8 mouse cellular contexts compared by ENCODE assay signal in the genomic region with DNA sequence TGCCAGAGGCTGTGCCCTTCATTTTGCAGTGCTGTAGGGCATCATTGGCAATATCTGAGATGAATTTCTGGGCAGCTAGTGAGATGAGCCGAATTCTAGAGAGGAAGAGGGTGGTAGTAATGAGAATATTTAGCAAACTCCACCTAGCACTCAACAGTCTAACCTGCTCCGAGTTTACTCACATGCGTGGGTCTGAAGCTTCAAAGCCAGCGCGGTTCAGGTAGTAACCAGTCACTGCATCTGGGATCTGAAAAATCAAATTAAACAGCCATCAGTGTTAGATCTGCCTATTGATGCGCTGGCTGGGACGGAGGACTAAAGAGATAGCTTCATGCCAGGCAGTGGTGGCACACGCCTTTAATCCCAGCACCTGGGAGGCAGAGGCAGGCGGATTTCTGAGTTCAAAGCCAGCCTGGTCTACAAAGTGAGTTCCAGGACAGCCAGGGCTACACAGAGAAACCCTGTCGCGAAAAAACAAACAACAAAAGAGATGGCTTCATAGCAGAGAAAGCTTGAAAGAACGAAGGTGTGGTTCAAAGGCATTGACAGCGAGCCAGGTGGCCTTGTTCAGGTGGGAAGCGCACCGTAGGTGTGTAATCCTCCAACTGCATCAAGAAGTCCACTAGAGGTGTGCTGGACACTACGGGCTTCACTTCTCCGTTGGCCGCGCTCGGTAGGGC. TPM values are rescaled to one million over a fixed set of nuclear protein-coding genes. Genes with fewer than 3 reads are reported as not detected.
DNase-seq lines count a peak whose midpoint lies in the region; ATAC-seq and TF ChIP-seq lines count a peak whose summit lies in the region.
"Not testable (repeated sequence)": the region's sequence is repeated elsewhere in the genome, so short reads cannot be mapped to it uniquely, and the experiment has no call there.

No protein-coding gene starts in this region.

- DNase-seq in MEL (ENCODE audit: low read depth, low spot score): peak; percentile 29
- DNase-seq in heart, adult 2 months: peak in 1 of 2 experiments; percentile 17
- DNase-seq in hindbrain, embryonic 14.5 days (ENCODE audit: low spot score); layer of hippocampus, adult 2 months (ENCODE audit: low spot score in 2 of 2); spleen, adult 2 months (ENCODE audit: low read depth in 1 of 2, low spot score in 2 of 2): not testable (repeated sequence)

- ATAC-seq in embryonic facial prominence, embryonic 15.5 days (ENCODE audit: insufficient number of reproducible peaks, low FRiP score, low TSS enrichment, low read depth); hindbrain, embryonic 14.5 days (ENCODE audit: low FRiP score); liver, embryonic 15.5 days (ENCODE audit: insufficient read depth); midbrain, embryonic 13.5 days: not testable (repeated sequence)

- peaks cover 14% of the 10 kb centered on the region for H3K79me2 ChIP-seq in MEL (ENCODE audit: control insufficient read depth, insufficient read depth, low read length, poor library complexity)
- H3K79me2 ChIP-seq in heart, adult 2 months (replicated peaks; ENCODE audit: control insufficient read depth, insufficient read depth, low read length): not testable (repeated sequence)

- TF ChIP-seq RAD21 in MEL (IDR thresholded peaks at IDR 0.05; ENCODE audit: low read depth, low read length): not testable (repeated sequence)

- TF ChIP-seq CTCF in MEL (IDR thresholded peaks at IDR 0.05 in 2 of 3, conservative IDR thresholded peaks at IDR 0.05 in 1 of 3; ENCODE audit: control insufficient read depth in 1 of 3, insufficient read depth in 1 of 3, low read depth in 2 of 3, low read length in 3 of 3, poor library complexity in 1 of 3, severe bottlenecking in 1 of 3); heart, adult 2 months (IDR thresholded peaks at IDR 0.05); layer of hippocampus, adult 2 months (conservative IDR thresholded peaks at IDR 0.05); spleen, adult 2 months (IDR thresholded peaks at IDR 0.05; ENCODE audit: extremely low read depth, insufficient read depth, insufficient read length, insufficient replicate concordance): not testable (repeated sequence)

- peaks cover 9 to 19% of the 10 kb centered on the region in 2 experiments for H3K4me1 ChIP-seq in MEL (ENCODE audit: control insufficient read depth in 1 of 2, insufficient read depth in 2 of 2, low read length in 2 of 2)
- H3K4me1 ChIP-seq in embryonic facial prominence, embryonic 15.5 days: peaks cover 32% of the 10 kb centered on the region
- not testable (repeated sequence) for H3K4me1 ChIP-seq in heart, adult 2 months (ENCODE audit: control insufficient read depth, insufficient read depth, low read length); hindbrain, embryonic 14.5 days (replicated peaks; ENCODE audit: control insufficient read depth, insufficient read depth, low read length); spleen, adult 2 months (ENCODE audit: control insufficient read depth, insufficient read depth, insufficient read length)
- H3K4me1 ChIP-seq in liver, embryonic 15.5 days (replicated peaks): peaks cover 50% of the 10 kb centered on the region
- H3K4me1 ChIP-seq in midbrain, embryonic 13.5 days (replicated peaks): peaks cover 24% of the 10 kb centered on the region

- H3K36me3 ChIP-seq in MEL (ENCODE audit: control insufficient read depth in 1 of 2, insufficient read depth in 2 of 2, low read length in 2 of 2): peaks cover 4 to 20% of the 10 kb centered on the region in 2 experiments; a peak in 3 of 4 replicates
- H3K36me3 ChIP-seq in embryonic facial prominence, embryonic 15.5 days: peaks cover 52% of the 10 kb centered on the region
- not testable (repeated sequence) for H3K36me3 ChIP-seq in heart, adult 2 months (ENCODE audit: control insufficient read depth, insufficient read depth, low read length)
- peaks cover 60% of the 10 kb centered on the region for H3K36me3 ChIP-seq in hindbrain, embryonic 14.5 days (replicated peaks; ENCODE audit: control insufficient read depth, insufficient read depth)
- peaks cover 63% of the 10 kb centered on the region for H3K36me3 ChIP-seq in liver, embryonic 15.5 days (replicated peaks)
- H3K36me3 ChIP-seq in midbrain, embryonic 13.5 days: peaks cover 54% of the 10 kb centered on the region
- H3K36me3 ChIP-seq in spleen, adult 2 months (ENCODE audit: control insufficient read depth, insufficient read depth, low read length): peaks cover 16% of the 10 kb centered on the region

- 34% methylated on average over 20 of the region's 20 CpGs for WGBS in embryonic facial prominence, embryonic 15.5 days
- whole genome bisulfite sequencing in heart, adult 2 months: 27% methylated on average over 20 of the region's 20 CpGs
- 38% methylated on average over 20 of the region's 20 CpGs for WGBS in hindbrain, embryonic 14.5 days
- WGBS in liver, embryonic 15.5 days (ENCODE audit: insufficient replicate concordance): 24% methylated on average over 20 of the region's 20 CpGs
- 38% methylated on average over 20 of the region's 20 CpGs for WGBS in midbrain, embryonic 13.5 days
- WGBS in spleen, adult 2 months: 36% methylated on average over 20 of the region's 20 CpGs

- H3K9me3 ChIP-seq in MEL (replicated peaks; ENCODE audit: insufficient read depth, low read length); embryonic facial prominence, embryonic 15.5 days (replicated peaks); hindbrain, embryonic 14.5 days (ENCODE audit: control insufficient read depth, low read length); liver, embryonic 15.5 days (replicated peaks); midbrain, embryonic 13.5 days: not testable (repeated sequence)

- intact Hi-C loops in heart, adult 2 months (cut with DNase I): not testable (repeated sequence)

- TF ChIP-seq POLR2A in MEL (IDR thresholded peaks at IDR 0.05; ENCODE audit: control insufficient read depth in 1 of 2, insufficient read depth in 1 of 2, low read depth in 1 of 2, low read length in 2 of 2, poor library complexity in 1 of 2); spleen, adult 2 months (IDR thresholded peaks at IDR 0.05; ENCODE audit: low read depth, low read length): not testable (repeated sequence)
- peak; percentile 61; the same call in 1 of the 2 replicates for TF ChIP-seq POLR2A in heart, adult 2 months (IDR thresholded peaks at IDR 0.05; ENCODE audit: insufficient read depth, low read depth, low read length)

- peak overlapping the region; percentile 90 to 92 for H3K4me3 ChIP-seq in MEL (ENCODE audit: control insufficient read depth in 1 of 2, insufficient read depth in 1 of 2, low read depth in 2 of 2, low read length in 2 of 2)
- peak overlapping the region; percentile 95 for H3K4me3 ChIP-seq in embryonic facial prominence, embryonic 15.5 days (replicated peaks)
- peak overlapping the region; percentile 85 for H3K4me3 ChIP-seq in heart, adult 2 months
- peak overlapping the region; percentile 97 for H3K4me3 ChIP-seq in hindbrain, embryonic 14.5 days (replicated peaks; ENCODE audit: low read length)
- peak overlapping the region; percentile 83 for H3K4me3 ChIP-seq in layer of hippocampus, adult 2 months
- H3K4me3 ChIP-seq in liver, embryonic 15.5 days (replicated peaks): peak overlapping the region; percentile 97
- H3K4me3 ChIP-seq in midbrain, embryonic 13.5 days (replicated peaks): peak overlapping the region; percentile 95
- peak overlapping the region; percentile 68 for H3K4me3 ChIP-seq in spleen, adult 2 months (ENCODE audit: extremely low read depth, insufficient read depth, insufficient read length)

- H3K27me3 ChIP-seq in MEL (ENCODE audit: control insufficient read depth in 1 of 2, insufficient read depth in 2 of 2, low read length in 2 of 2); embryonic facial prominence, embryonic 15.5 days; heart, adult 2 months (ENCODE audit: control insufficient read depth, insufficient read depth, low read length); hindbrain, embryonic 14.5 days (ENCODE audit: control insufficient read depth, insufficient read depth, low read length); liver, embryonic 15.5 days; midbrain, embryonic 13.5 days; spleen, adult 2 months (ENCODE audit: control insufficient read depth, insufficient read depth, low read length): not testable (repeated sequence)

- peak overlapping the region; percentile 97 for H3K9ac ChIP-seq in MEL (ENCODE audit: control insufficient read depth, low read depth, low read length, poor library complexity, severe bottlenecking)
- peak overlapping the region; percentile 93 for H3K9ac ChIP-seq in embryonic facial prominence, embryonic 15.5 days
- peak overlapping the region; percentile 89 for H3K9ac ChIP-seq in heart, adult 2 months (ENCODE audit: low read depth, low read length)
- peak overlapping the region; percentile 94 for H3K9ac ChIP-seq in hindbrain, embryonic 14.5 days
- H3K9ac ChIP-seq in liver, embryonic 15.5 days: peak overlapping the region; percentile 93
- peak overlapping the region; percentile 94 for H3K9ac ChIP-seq in midbrain, embryonic 13.5 days (replicated peaks)

- TF ChIP-seq EP300 in MEL (IDR thresholded peaks at IDR 0.05; ENCODE audit: low read depth in 1 of 2, low read length in 2 of 2): not testable (repeated sequence)
- 0 out of 2 replicates have a peak, but pooled peaks have one; percentile 10 for TF ChIP-seq EP300 in heart, adult 2 months (IDR thresholded peaks at IDR 0.05; ENCODE audit: insufficient read depth, low read depth, low read length)

- H3K4me2 ChIP-seq in embryonic facial prominence, embryonic 15.5 days (replicated peaks): peak overlapping the region; percentile 85
- peak overlapping the region; percentile 93 for H3K4me2 ChIP-seq in hindbrain, embryonic 14.5 days (replicated peaks)
- peak overlapping the region; percentile 89 for H3K4me2 ChIP-seq in liver, embryonic 15.5 days
- H3K4me2 ChIP-seq in midbrain, embryonic 13.5 days (replicated peaks): peak overlapping the region; percentile 95

- H3K27ac ChIP-seq in MEL (ENCODE audit: control insufficient read depth, low read depth, low read length): peak overlapping the region; percentile 59
- peak overlapping the region; percentile 78 for H3K27ac ChIP-seq in embryonic facial prominence, embryonic 15.5 days (replicated peaks)
- H3K27ac ChIP-seq in heart, adult 2 months: peak overlapping the region; percentile 69
- peak overlapping the region; percentile 82 for H3K27ac ChIP-seq in hindbrain, embryonic 14.5 days
- peak overlapping the region; percentile 89 for H3K27ac ChIP-seq in layer of hippocampus, adult 2 months
- peak overlapping the region; percentile 87 for H3K27ac ChIP-seq in liver, embryonic 15.5 days (replicated peaks)
- not testable (repeated sequence) for H3K27ac ChIP-seq in midbrain, embryonic 13.5 days
- H3K27ac ChIP-seq in spleen, adult 2 months (ENCODE audit: insufficient read depth, low read length): 0 out of 2 replicates have a peak overlapping the region, but pooled peaks have one; percentile 53

RNA-seq across cellular contexts. Expression of gene Taf10, which starts 0.8 kb away (rescaled TPM):
- total RNA-seq in MEL (2012; rRNA removed): 233 and 253 TPM in 2 replicates
- polyA plus RNA-seq in MEL (2012; ENCODE audit: insufficient read depth in 1 of 2, insufficient read length in 2 of 2, low read depth in 1 of 2, low replicate concordance in 2 of 2, missing spikeins in 1 of 2): 100 to 1,000 TPM in 1 of 2 experiments, not detected in 1; 350 TPM
- 128 and 131 TPM in 2 replicates for polyA plus RNA-seq in embryonic facial prominence, embryonic 15.5 days (2015; fragmentation: Nextera tagmentation; extraction: Ambion mirVana)
- 100 to 1,000 TPM; 110 to 115 TPM for total RNA-seq in heart, adult 2 months (2021)
- polyA plus RNA-seq in heart, adult 2 months (2012; rRNA removed): 158 and 176 TPM in 2 replicates
- polyA plus RNA-seq in hindbrain, embryonic 14.5 days (2014; fragmentation: Nextera tagmentation; extraction: Ambion mirVana): 128 and 140 TPM in 2 replicates
- total RNA-seq in layer of hippocampus, adult 2 months (2021): 100 to 1,000 TPM; 112 to 120 TPM
- polyA plus RNA-seq in liver, embryonic 15.5 days (2015; fragmentation: Nextera tagmentation; extraction: Ambion mirVana): 110 and 117 TPM in 2 replicates
- 109 and 127 TPM in 2 replicates for polyA plus RNA-seq in midbrain, embryonic 13.5 days (2015; fragmentation: Nextera tagmentation; extraction: Ambion mirVana)
- 282 and 451 TPM in 2 replicates for polyA plus RNA-seq in spleen, adult 2 months (2012; rRNA removed)

RNA-seq across cellular contexts. Expression of gene Rrp8, which starts 6.2 kb away (rescaled TPM):
- 43.7 and 54.2 TPM in 2 replicates for total RNA-seq in MEL (2012; rRNA removed)
- 10 to 100 TPM in 1 of 2 experiments, not detected in 1; 66.9 TPM for polyA plus RNA-seq in MEL (2012; ENCODE audit: insufficient read depth in 1 of 2, insufficient read length in 2 of 2, low read depth in 1 of 2, low replicate concordance in 2 of 2, missing spikeins in 1 of 2)
- 35.4 and 40.9 TPM in 2 replicates for polyA plus RNA-seq in embryonic facial prominence, embryonic 15.5 days (2015; fragmentation: Nextera tagmentation; extraction: Ambion mirVana)
- total RNA-seq in heart, adult 2 months (2021): 10 to 100 TPM in 1 of 2 experiments, 1 to 10 TPM in 1; 9.2 to 10.8 TPM
- polyA plus RNA-seq in heart, adult 2 months (2012; rRNA removed): 4.4 and 8.0 TPM in 2 replicates
- 21.3 and 24.1 TPM in 2 replicates for polyA plus RNA-seq in hindbrain, embryonic 14.5 days (2014; fragmentation: Nextera tagmentation; extraction: Ambion mirVana)
- total RNA-seq in layer of hippocampus, adult 2 months (2021): 10 to 100 TPM in 1 of 2 experiments, 1 to 10 TPM in 1; 8.9 to 14.3 TPM
- polyA plus RNA-seq in liver, embryonic 15.5 days (2015; fragmentation: Nextera tagmentation; extraction: Ambion mirVana): 10.7 and 12.6 TPM in 2 replicates
- polyA plus RNA-seq in midbrain, embryonic 13.5 days (2015; fragmentation: Nextera tagmentation; extraction: Ambion mirVana): 29.2 and 30.5 TPM in 2 replicates
- 6.1 and 7.2 TPM in 2 replicates for polyA plus RNA-seq in spleen, adult 2 months (2012; rRNA removed)

RNA-seq across cellular contexts. Expression of gene Ilk, which starts 7.0 kb away (rescaled TPM):
- 48.3 and 49.6 TPM in 2 replicates for total RNA-seq in MEL (2012; rRNA removed)
- polyA plus RNA-seq in MEL (2012; ENCODE audit: insufficient read depth in 1 of 2, insufficient read length in 2 of 2, low read depth in 1 of 2, low replicate concordance in 2 of 2, missing spikeins in 1 of 2): 10 to 100 TPM in 1 of 2 experiments, not detected in 1; 76.9 TPM
- 357 and 386 TPM in 2 replicates for polyA plus RNA-seq in embryonic facial prominence, embryonic 15.5 days (2015; fragmentation: Nextera tagmentation; extraction: Ambion mirVana)
- total RNA-seq in heart, adult 2 months (2021): 10 to 100 TPM; 81.4 to 84.4 TPM
- 127 and 168 TPM in 2 replicates for polyA plus RNA-seq in heart, adult 2 months (2012; rRNA removed)
- 206 and 220 TPM in 2 replicates for polyA plus RNA-seq in hindbrain, embryonic 14.5 days (2014; fragmentation: Nextera tagmentation; extraction: Ambion mirVana)
- total RNA-seq in layer of hippocampus, adult 2 months (2021): 10 to 100 TPM; 79.7 to 83.2 TPM
- 120 and 127 TPM in 2 replicates for polyA plus RNA-seq in liver, embryonic 15.5 days (2015; fragmentation: Nextera tagmentation; extraction: Ambion mirVana)
- polyA plus RNA-seq in midbrain, embryonic 13.5 days (2015; fragmentation: Nextera tagmentation; extraction: Ambion mirVana): 180 and 198 TPM in 2 replicates
- 89.5 and 90.1 TPM in 2 replicates for polyA plus RNA-seq in spleen, adult 2 months (2012; rRNA removed)

RNA-seq across cellular contexts. Expression of gene Tpp1, which starts 8.6 kb away (rescaled TPM):
- 17.5 and 17.6 TPM in 2 replicates for total RNA-seq in MEL (2012; rRNA removed)
- polyA plus RNA-seq in MEL (2012; ENCODE audit: insufficient read depth in 1 of 2, insufficient read length in 2 of 2, low read depth in 1 of 2, low replicate concordance in 2 of 2, missing spikeins in 1 of 2): 10 to 100 TPM in 1 of 2 experiments, not detected in 1; 45.4 TPM
- polyA plus RNA-seq in embryonic facial prominence, embryonic 15.5 days (2015; fragmentation: Nextera tagmentation; extraction: Ambion mirVana): 67.0 and 82.0 TPM in 2 replicates
- 10 to 100 TPM; 42.1 to 50.3 TPM for total RNA-seq in heart, adult 2 months (2021)
- 66.1 and 90.0 TPM in 2 replicates for polyA plus RNA-seq in heart, adult 2 months (2012; rRNA removed)
- 48.2 and 51.6 TPM in 2 replicates for polyA plus RNA-seq in hindbrain, embryonic 14.5 days (2014; fragmentation: Nextera tagmentation; extraction: Ambion mirVana)
- 10 to 100 TPM; 73.2 to 73.4 TPM for total RNA-seq in layer of hippocampus, adult 2 months (2021)
- 59.4 and 62.5 TPM in 2 replicates for polyA plus RNA-seq in liver, embryonic 15.5 days (2015; fragmentation: Nextera tagmentation; extraction: Ambion mirVana)
- 35.6 and 41.1 TPM in 2 replicates for polyA plus RNA-seq in midbrain, embryonic 13.5 days (2015; fragmentation: Nextera tagmentation; extraction: Ambion mirVana)
- polyA plus RNA-seq in spleen, adult 2 months (2012; rRNA removed): 83.3 and 87.4 TPM in 2 replicates

RNA-seq across cellular contexts. Expression of gene Dchs1, which starts 44.1 kb away (rescaled TPM):
- 0.03 and 0.08 TPM in 2 replicates for total RNA-seq in MEL (2012; rRNA removed)
- polyA plus RNA-seq in MEL (2012; ENCODE audit: insufficient read depth in 1 of 2, insufficient read length in 2 of 2, low read depth in 1 of 2, low replicate concordance in 2 of 2, missing spikeins in 1 of 2): under 1 TPM in 1 of 2 experiments, not detected in 1; 0.11 TPM
- polyA plus RNA-seq in embryonic facial prominence, embryonic 15.5 days (2015; fragmentation: Nextera tagmentation; extraction: Ambion mirVana): 15.5 and 17.7 TPM in 2 replicates
- total RNA-seq in heart, adult 2 months (2021): 1 to 10 TPM; 7.2 to 8.5 TPM
- polyA plus RNA-seq in heart, adult 2 months (2012; rRNA removed): 8.0 and 11.0 TPM in 2 replicates
- polyA plus RNA-seq in hindbrain, embryonic 14.5 days (2014; fragmentation: Nextera tagmentation; extraction: Ambion mirVana): 21.1 and 23.2 TPM in 2 replicates
- total RNA-seq in layer of hippocampus, adult 2 months (2021): 10 to 100 TPM; 14.1 to 15.1 TPM
- polyA plus RNA-seq in liver, embryonic 15.5 days (2015; fragmentation: Nextera tagmentation; extraction: Ambion mirVana): 0.76 and 0.82 TPM in 2 replicates
- polyA plus RNA-seq in midbrain, embryonic 13.5 days (2015; fragmentation: Nextera tagmentation; extraction: Ambion mirVana): 16.8 and 20.5 TPM in 2 replicates
- polyA plus RNA-seq in spleen, adult 2 months (2012; rRNA removed): 6.7 and 7.4 TPM in 2 replicates
